Mouse (Mus musculus) stomach, embryonic 15.5 days (tissue): ENCODE measurements around the gene Dgcr2. TPM values are rescaled to one million over a fixed set of nuclear protein-coding genes. Genes with fewer than 3 reads are reported as not detected.

ENCODE experiments used
- ATAC-seq: fragments of 200-750 bp; cut with Nextera tagmentation; 2 replicates; pipeline ENCODE4 v1.8.0; 2017; ENCODE audit warnings: low read depth, moderate number of reproducible peaks, moderate TSS enrichment; ENCODE audit not compliant: insufficient read depth, low FRiP score
- H3K27ac ChIP-seq: fragments of 300-500 bp; sonication (generic); 2 replicates; pipeline ENCODE4 v1.5.1; 2015; ENCODE audit warnings: mild to moderate bottlenecking, inconsistent platforms
- H3K27me3 ChIP-seq: fragments of 300-500 bp; sonication (generic); replicated peaks from 2 replicates; pipeline ENCODE4 v1.6.1; 2015; ENCODE audit warnings: inconsistent platforms
- H3K36me3 ChIP-seq: fragments of 300-500 bp; sonication (generic); 2 replicates; pipeline ENCODE4 v1.6.1; 2015; ENCODE audit warnings: inconsistent platforms
- H3K4me1 ChIP-seq: fragments of 300-500 bp; sonication (generic); 2 replicates; pipeline ENCODE4 v1.6.1; 2015; ENCODE audit warnings: inconsistent platforms
- H3K4me2 ChIP-seq: fragments of 300-500 bp; sonication (generic); 2 replicates; pipeline ENCODE4 v1.6.1; 2015; ENCODE audit warnings: mild to moderate bottlenecking, inconsistent platforms
- H3K4me3 ChIP-seq: fragments of 300-500 bp; sonication (generic); replicated peaks from 2 replicates; pipeline ENCODE4 v1.5.1; 2015; ENCODE audit warnings: inconsistent platforms
- H3K9ac ChIP-seq: fragments of 300-500 bp; sonication (generic); 2 replicates; pipeline ENCODE4 v1.6.1; 2015; ENCODE audit warnings: inconsistent platforms
- H3K9me3 ChIP-seq: fragments of 300-500 bp; sonication (generic); 2 replicates; pipeline ENCODE4 v1.6.1; 2016; ENCODE audit warnings: inconsistent platforms
- WGBS: fragments of 180-500 bp; shearing (Covaris S2); methylation state at CpG from one replicate; pipeline ENCODE4 v1.1.7; 2015; 5-methylcytosine and 5-hydroxymethylcytosine counted together
- polyA plus RNA-seq: library from polyadenylated mRNA; unstranded; fragments of >200 nt; fragmentation: Nextera tagmentation; extraction: Ambion mirVana; gene quantifications from 2 replicates; pipeline ENCODE4 v1.2.1, GENCODE M21; 2015

The Dgcr2 gene
- polyA plus RNA-seq, 1 experiment from 2014 or later = 74.6 TPM

DNA sequence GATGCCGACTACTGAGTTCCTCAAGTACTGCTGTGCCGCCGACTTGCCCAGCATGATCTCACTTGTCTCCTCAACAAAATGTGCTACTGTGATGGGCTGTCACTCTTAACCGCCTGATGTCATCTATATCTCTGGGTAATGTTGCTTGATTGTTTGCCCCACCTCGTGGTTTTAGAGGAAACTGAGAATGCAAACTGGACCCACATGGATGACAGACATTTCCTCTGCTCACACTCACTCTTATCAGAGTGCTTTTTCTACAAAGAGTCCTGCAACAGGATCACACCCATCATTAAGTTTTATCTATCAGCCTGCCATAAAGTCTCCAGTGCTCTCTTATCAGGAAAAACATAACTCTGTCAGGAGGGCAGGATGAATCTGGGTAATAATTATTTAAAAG is 27.1 kb downstream of the Dgcr2 start:
- WGBS = 78% methylated on average over 5 of the region's 5 CpGs
- Histone ChIP-seq H3K36me3 (peaks cover 4% of the 10 kb centered on the region; the same call in 1 of the 2 replicates), H3K9ac (no peak overlapping the region), H3K27ac (no peak overlapping the region), H3K4me3 (no peak overlapping the region), H3K9me3 (no peaks in the 10 kb centered on the region), H3K4me2 (no peak overlapping the region), H3K4me1 (no peaks in the 10 kb centered on the region), H3K27me3 (no peaks in the 10 kb centered on the region)
- ATAC-seq = no peak

DNA sequence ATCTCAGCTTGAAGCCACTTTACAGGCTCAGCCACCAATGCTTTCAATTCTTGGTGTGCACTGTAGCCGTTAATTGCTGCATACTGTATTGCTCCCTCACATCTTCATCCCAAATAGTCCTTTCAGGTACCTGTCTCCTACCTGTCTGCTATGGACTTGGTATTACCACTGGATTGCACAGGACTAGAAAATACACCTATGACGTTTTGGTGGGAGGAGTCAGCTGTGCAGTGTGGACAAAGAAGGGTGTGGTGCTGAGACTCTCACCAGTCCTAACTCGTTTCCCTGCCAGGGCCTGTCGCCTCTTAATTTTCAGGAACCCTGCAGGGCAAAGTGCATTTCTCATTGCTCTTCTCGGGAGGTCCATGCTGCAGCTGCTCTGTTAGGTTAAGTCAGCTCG is 32.6 kb downstream of the Dgcr2 start:
- Histone ChIP-seq H3K27me3 (no peaks in the 10 kb centered on the region), H3K9me3 (no peaks in the 10 kb centered on the region), H3K36me3 (no peaks in the 10 kb centered on the region; the same call in 1 of the 2 replicates), H3K4me3 (no peak overlapping the region), H3K9ac (no peak overlapping the region), H3K4me2 (no peak overlapping the region), H3K4me1 (no peaks in the 10 kb centered on the region), H3K27ac (0 out of 2 replicates have a peak overlapping the region, but pooled peaks have one; percentile 35)
- 71% methylated on average over 6 of the region's 6 CpGs for WGBS
- ATAC-seq = peak; percentile 79; the same call in 1 of the 2 replicates

DNA sequence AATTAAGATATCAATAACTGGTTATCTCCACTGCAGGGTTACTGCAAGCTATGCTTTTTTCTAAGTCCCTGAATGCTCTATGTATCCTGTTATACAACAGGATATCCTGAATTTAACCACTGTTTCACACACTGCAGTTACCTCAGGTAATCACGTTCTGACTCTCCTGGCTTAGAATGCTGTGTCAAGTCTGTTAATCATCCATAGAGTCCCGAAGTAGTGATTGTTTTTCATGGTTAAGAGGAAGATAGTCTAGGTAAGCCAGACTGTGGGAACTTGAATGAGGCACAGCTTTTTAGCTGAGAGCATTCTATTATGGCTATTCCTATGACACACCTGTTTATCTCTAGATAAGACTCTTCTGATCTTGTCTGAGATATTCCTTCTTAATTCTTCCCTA is 33.1 kb downstream of the Dgcr2 start:
- ATAC-seq = no peak
- Histone ChIP-seq H3K9ac (no peak overlapping the region), H3K4me1 (no peaks in the 10 kb centered on the region), H3K36me3 (no peaks in the 10 kb centered on the region), H3K4me3 (no peak overlapping the region), H3K4me2 (no peak overlapping the region), H3K27ac (no peak overlapping the region), H3K27me3 (no peaks in the 10 kb centered on the region), H3K9me3 (no peaks in the 10 kb centered on the region)
- WGBS = 58% methylated on average over 2 of the region's 2 CpGs

DNA sequence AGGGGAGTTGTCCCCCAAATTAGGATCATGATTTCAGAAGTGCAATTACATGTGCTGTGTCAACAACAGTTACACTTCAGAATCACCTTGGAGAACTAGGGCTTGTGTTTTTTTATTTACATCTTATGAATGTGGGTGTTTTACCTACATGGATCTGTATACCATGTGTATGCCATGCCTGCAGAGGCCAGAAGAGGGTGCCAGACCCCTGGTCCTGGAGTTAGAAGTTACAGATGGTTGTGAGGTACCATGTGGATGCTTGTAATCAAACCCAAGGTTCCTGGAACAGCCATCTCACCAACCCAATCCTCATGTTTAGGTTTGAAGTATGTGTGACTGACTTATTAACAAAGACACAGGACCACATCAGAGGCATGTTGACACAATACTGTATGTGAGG is 39.8 kb downstream of the Dgcr2 start:
- no peak overlapping the region for H3K9ac ChIP-seq
- H3K4me1 ChIP-seq = no peaks in the 10 kb centered on the region
- H3K27ac ChIP-seq = no peak overlapping the region
- H3K36me3 ChIP-seq = peaks cover 49% of the 10 kb centered on the region
- no peak overlapping the region for H3K4me2 ChIP-seq
- no peaks in the 10 kb centered on the region for H3K27me3 ChIP-seq
- H3K9me3 ChIP-seq = no peaks in the 10 kb centered on the region
- no peak overlapping the region for H3K4me3 ChIP-seq
- ATAC-seq = no peak

DNA sequence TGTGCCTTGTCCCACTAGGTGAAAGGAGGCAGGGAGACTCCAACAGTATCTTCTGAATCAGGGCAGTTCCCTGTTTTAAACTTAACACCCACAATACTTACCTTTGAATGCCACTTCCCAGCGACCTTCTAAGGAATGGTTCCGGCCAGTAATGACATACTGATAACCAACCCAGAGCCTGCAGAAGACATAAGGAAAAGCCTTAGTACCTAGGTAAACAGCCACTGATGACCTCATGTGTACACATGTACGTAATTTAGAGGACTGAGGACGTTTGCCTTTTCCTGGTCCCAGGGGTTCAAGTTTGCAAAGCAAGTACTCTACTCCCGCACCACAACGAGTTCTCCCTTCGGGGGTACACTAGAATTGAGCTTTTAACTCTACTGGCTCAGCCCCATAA is 41.2 kb downstream of the Dgcr2 start:
- H3K4me2 ChIP-seq = no peak overlapping the region
- WGBS = 78% methylated on average over 7 of the region's 7 CpGs
- H3K4me3 ChIP-seq = no peak overlapping the region
- H3K4me1 ChIP-seq = no peaks in the 10 kb centered on the region
- H3K27me3 ChIP-seq = no peaks in the 10 kb centered on the region
- ATAC-seq = no peak
- H3K9ac ChIP-seq = no peak overlapping the region
- H3K27ac ChIP-seq = no peak overlapping the region
- H3K36me3 ChIP-seq = peaks cover 57% of the 10 kb centered on the region
- H3K9me3 ChIP-seq = no peaks in the 10 kb centered on the region

DNA sequence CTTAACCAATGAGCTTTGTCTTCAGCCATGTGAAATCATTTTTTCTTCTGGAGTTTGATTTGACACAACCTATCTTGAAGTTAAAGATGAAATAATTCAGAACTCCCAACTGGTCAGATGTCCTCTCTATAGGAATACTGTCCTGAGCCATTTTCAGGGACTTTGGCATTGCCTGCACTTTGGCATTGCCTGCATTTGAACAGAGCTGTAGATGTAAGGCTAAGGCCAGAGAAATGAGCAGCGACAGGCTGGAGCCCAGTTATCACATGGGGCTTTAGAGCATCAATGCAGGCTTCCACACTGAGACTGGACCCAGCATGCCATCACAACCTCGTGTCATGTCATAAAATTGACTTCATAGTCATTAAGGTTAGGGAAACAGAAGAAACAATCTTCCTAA is 45.1 kb downstream of the Dgcr2 start:
- H3K4me3 ChIP-seq = no peak overlapping the region
- no peaks in the 10 kb centered on the region for H3K4me1 ChIP-seq
- no peak overlapping the region for H3K9ac ChIP-seq
- H3K4me2 ChIP-seq = no peak overlapping the region
- ATAC-seq = no peak
- no peaks in the 10 kb centered on the region for H3K9me3 ChIP-seq
- no peaks in the 10 kb centered on the region for H3K27me3 ChIP-seq
- WGBS = 89% methylated on average over 2 of the region's 2 CpGs
- peaks cover 69% of the 10 kb centered on the region for H3K36me3 ChIP-seq
- no peak overlapping the region for H3K27ac ChIP-seq

DNA sequence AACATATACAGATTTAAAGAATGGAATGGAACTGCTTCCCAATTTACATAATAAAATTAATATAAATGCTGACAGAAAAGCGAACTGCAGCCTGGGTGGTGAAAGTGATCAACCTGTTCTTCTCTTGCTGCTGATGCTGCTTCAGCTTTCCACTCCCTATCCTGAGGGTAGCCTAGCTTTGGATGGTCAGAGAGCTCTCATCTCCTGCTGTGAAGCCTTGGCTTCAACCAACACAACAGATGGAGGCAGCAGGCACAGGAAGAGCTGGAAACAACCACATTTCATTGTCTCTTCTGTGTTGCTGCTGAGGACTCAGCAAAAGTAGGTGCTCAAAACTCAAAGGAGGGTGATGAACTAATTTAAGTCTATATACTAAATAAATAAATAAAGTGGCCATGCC is 46.5 kb downstream of the Dgcr2 start:
- peaks cover 63% of the 10 kb centered on the region for H3K36me3 ChIP-seq
- no peak for ATAC-seq
- H3K27ac ChIP-seq = no peak overlapping the region
- H3K27me3 ChIP-seq = no peaks in the 10 kb centered on the region
- no peak overlapping the region for H3K4me2 ChIP-seq
- no peaks in the 10 kb centered on the region for H3K4me1 ChIP-seq
- H3K9ac ChIP-seq = no peak overlapping the region
- no peak overlapping the region for H3K4me3 ChIP-seq
- WGBS = 100% methylated on average over 1 of the region's 1 CpGs
- H3K9me3 ChIP-seq = no peaks in the 10 kb centered on the region

DNA sequence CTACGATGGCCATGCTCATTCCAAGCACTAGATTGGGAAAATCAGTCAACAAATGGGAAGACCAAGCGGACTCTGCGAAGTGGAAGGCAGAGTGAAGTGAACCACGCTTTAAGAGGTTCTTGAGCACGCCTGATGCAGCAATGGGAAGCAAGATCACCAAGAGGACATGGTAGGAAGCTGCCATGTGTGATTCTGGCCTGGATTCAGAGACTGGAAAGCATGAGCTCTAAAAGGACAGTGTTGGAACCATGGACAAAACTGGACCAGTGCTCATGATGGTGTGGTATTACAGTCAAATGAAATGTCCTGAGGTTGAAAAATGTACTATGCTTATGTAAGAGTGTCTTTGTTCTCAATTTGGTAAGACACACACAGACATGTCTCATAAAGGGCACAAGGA is 47.0 kb downstream of the Dgcr2 start:
- Histone ChIP-seq H3K27me3 (no peaks in the 10 kb centered on the region), H3K4me1 (no peaks in the 10 kb centered on the region), H3K9me3 (no peaks in the 10 kb centered on the region), H3K4me2 (no peak overlapping the region), H3K36me3 (peaks cover 65% of the 10 kb centered on the region), H3K27ac (no peak overlapping the region), H3K9ac (no peak overlapping the region), H3K4me3 (no peak overlapping the region)
- WGBS = 93% methylated on average over 5 of the region's 5 CpGs
- ATAC-seq = no peak

DNA sequence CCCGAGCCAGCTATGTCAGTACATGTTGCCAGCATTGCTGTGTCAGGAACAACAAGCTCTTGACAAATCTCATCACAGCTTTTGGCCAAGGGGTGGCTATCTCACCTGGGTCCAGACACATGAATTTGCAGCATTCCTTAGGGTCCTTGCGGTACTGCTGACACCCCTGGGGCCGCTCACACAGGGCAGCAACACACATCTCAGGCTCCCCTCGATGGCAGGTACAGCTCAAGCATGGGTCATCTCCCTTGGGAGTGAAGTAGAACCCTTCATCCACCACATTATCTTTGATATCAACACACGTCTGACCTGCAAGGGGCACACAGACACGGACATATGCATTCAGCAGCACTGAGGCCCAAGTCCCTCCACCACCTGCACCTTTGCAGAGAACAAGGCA is 48.9 kb downstream of the Dgcr2 start:
- peaks cover 67% of the 10 kb centered on the region for H3K36me3 ChIP-seq
- no peak overlapping the region for H3K9ac ChIP-seq
- no peak overlapping the region for H3K4me3 ChIP-seq
- H3K4me2 ChIP-seq = no peak overlapping the region
- H3K9me3 ChIP-seq = no peaks in the 10 kb centered on the region
- no peak overlapping the region for H3K27ac ChIP-seq
- H3K27me3 ChIP-seq = no peaks in the 10 kb centered on the region
- ATAC-seq = no peak
- WGBS = 82% methylated on average over 6 of the region's 6 CpGs
- no peaks in the 10 kb centered on the region for H3K4me1 ChIP-seq

DNA sequence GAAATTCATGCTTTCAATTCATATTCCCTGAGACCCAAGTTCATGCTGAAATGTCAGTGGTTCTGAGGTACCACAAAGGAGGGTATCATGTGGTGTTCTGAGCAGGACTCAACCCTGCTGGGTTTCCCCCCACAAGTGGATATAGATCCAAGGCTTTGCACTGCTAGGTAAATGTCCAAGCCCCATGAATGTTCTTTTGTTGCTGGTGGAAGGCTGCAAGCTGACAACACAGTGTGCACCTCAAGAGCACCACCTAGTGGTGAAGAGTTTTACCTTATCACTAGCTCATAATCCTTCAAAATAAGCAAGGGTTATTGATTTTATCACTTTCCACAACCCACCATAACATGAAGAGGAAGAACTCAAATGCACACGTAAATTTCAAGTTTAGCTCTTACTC is 49.4 kb downstream of the Dgcr2 start:
- Histone ChIP-seq H3K4me1 (no peaks in the 10 kb centered on the region), H3K27ac (no peak overlapping the region), H3K4me3 (no peak overlapping the region), H3K4me2 (no peak overlapping the region), H3K9me3 (no peaks in the 10 kb centered on the region), H3K9ac (no peak overlapping the region), H3K36me3 (peaks cover 67% of the 10 kb centered on the region), H3K27me3 (no peaks in the 10 kb centered on the region)
- no peak for ATAC-seq
- WGBS = 26% methylated on average over 1 of the region's 1 CpGs

DNA sequence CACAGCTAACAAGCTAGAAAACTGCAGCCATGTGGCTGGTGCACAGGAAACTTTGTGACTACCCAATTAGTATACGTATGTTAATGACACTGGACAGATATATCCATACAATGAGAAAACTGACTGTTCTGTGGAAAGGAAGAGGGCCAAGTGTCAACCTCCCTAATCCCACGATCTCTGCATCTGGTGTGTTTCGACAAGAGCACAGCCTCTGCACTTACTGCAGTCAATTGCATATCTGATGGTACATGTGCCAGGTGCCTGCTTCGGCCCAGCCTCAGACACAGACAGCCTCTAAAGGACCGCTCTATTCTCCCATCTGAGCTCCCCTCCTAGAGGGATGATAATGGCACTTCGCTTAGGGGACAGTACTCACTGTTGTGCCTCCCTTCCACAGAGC is 49.9 kb downstream of the Dgcr2 start:
- Histone ChIP-seq H3K9me3 (no peaks in the 10 kb centered on the region), H3K27ac (no peak overlapping the region), H3K4me2 (no peak overlapping the region), H3K4me3 (no peak overlapping the region), H3K27me3 (no peaks in the 10 kb centered on the region), H3K4me1 (no peaks in the 10 kb centered on the region), H3K36me3 (peaks cover 68% of the 10 kb centered on the region), H3K9ac (no peak overlapping the region)
- ATAC-seq = no peak
- WGBS = 93% methylated on average over 6 of the region's 6 CpGs

DNA sequence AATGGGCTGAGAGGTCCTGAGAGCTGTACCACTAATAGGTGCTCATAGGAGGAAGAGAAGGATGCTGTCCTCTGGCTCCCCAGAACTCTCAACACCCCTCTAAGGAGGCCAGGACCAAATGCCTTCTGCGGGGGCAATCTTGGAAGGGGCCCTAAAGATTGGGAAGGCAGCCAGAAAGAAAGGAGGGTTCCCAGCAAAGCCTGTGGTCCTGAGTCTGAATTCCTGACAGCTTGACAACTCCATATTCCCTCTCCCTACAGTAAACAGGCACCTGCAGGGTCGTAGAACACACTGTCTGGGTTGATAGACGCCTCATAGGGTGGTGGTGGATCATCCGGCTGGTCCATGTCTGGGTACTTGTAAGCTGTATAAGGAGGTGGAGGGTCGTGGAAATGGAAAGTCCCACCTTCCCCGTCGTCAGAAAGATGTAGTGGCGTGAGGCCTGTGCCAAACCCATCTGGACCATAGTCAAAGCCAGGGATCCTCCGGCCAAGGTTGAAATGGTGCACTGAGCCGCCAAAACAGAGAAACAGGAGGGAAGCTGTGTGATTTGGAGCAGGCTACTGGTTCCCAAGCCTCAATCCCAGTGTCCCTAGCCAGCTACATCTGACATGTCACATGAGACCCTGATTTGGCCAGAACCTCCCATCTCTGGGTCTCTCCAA is 54.5 kb downstream of the Dgcr2 start:
- no peak for ATAC-seq
- Histone ChIP-seq H3K36me3 (peaks cover 65% of the 10 kb centered on the region), H3K9me3 (no peaks in the 10 kb centered on the region), H3K4me3 (no peak overlapping the region), H3K27ac (no peak overlapping the region), H3K27me3 (no peaks in the 10 kb centered on the region), H3K4me2 (no peak overlapping the region), H3K9ac (no peak overlapping the region), H3K4me1 (no peaks in the 10 kb centered on the region)
- WGBS = 85% methylated on average over 10 of the region's 10 CpGs

DNA sequence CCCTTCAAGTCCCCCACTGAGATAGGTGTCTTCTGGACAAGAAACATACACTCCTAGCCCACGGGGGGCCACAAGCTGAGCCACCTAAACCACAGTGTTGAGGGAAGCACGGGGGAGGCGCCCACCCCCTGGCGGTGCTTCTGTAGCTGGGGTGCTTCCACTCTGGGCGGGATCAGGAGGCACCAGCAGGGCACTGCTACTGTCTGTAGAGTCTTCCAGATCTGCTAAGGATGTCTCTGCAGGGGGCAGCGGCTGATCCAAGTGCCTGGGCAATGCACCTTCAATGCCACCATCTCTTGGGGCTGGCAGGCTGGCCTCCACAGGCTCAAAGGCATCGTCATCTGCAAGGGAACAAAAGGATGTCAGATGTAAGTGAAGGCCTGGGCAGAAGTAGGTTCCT is 55.9 kb downstream of the Dgcr2 start:
- H3K36me3 ChIP-seq = peaks cover 54% of the 10 kb centered on the region
- no peak overlapping the region for H3K4me2 ChIP-seq
- no peaks in the 10 kb centered on the region for H3K9me3 ChIP-seq
- no peak for ATAC-seq
- no peaks in the 10 kb centered on the region for H3K4me1 ChIP-seq
- H3K9ac ChIP-seq = no peak overlapping the region
- WGBS = 94% methylated on average over 7 of the region's 7 CpGs
- no peak overlapping the region for H3K27ac ChIP-seq
- H3K4me3 ChIP-seq = no peak overlapping the region
- no peaks in the 10 kb centered on the region for H3K27me3 ChIP-seq
